Mouse (Mus musculus) midbrain, embryonic 15.5 days (tissue): Measurements from ENCODE around the gene Cdh13. TPM values are rescaled to one million over a fixed set of nuclear protein-coding genes. Genes with fewer than 3 reads are reported as not detected.
"Not testable (repeated sequence)": the region's sequence is repeated elsewhere in the genome, so short reads cannot be mapped to it uniquely, and the experiment has no call there.

Experiments
- ATAC-seq: fragments of 200-750 bp; cut with Nextera tagmentation; replicated peaks from 2 replicates; pipeline ENCODE4 v1.8.0; 2017; ENCODE audit warnings: moderate TSS enrichment
- H3K27ac ChIP-seq: fragments of 300-500 bp; sonication (generic); 2 replicates; pipeline ENCODE4 v1.5.1; 2015; ENCODE audit warnings: mild to moderate bottlenecking, inconsistent platforms
- H3K27me3 ChIP-seq: fragments of 300-500 bp; sonication (generic); replicated peaks from 2 replicates; pipeline ENCODE4 v1.6.1; 2015; ENCODE audit warnings: inconsistent platforms
- H3K36me3 ChIP-seq: fragments of 300-500 bp; sonication (generic); replicated peaks from 2 replicates; pipeline ENCODE4 v1.6.1; 2015; ENCODE audit warnings: inconsistent platforms
- H3K4me1 ChIP-seq: fragments of 300-500 bp; sonication (generic); 2 replicates; pipeline ENCODE4 v1.6.1; 2015; ENCODE audit warnings: inconsistent platforms
- H3K4me2 ChIP-seq: fragments of 300-500 bp; sonication (generic); 2 replicates; pipeline ENCODE4 v1.6.1; 2015; ENCODE audit warnings: inconsistent platforms, mild to moderate bottlenecking, moderate library complexity
- H3K4me3 ChIP-seq: fragments of 300-500 bp; sonication (generic); 2 replicates; pipeline ENCODE4 v1.5.1; 2015; ENCODE audit warnings: mild to moderate bottlenecking, inconsistent platforms
- H3K9ac ChIP-seq: fragments of 300-500 bp; sonication (generic); 2 replicates; pipeline ENCODE4 v1.6.1; 2015; ENCODE audit warnings: mild to moderate bottlenecking, inconsistent platforms
- H3K9me3 ChIP-seq: fragments of 300-500 bp; sonication (generic); 2 replicates; pipeline ENCODE4 v1.6.1; 2016; ENCODE audit warnings: inconsistent platforms
- WGBS: fragments of 180-500 bp; shearing (Covaris S2); methylation state at CpG from one replicate; pipeline ENCODE4 v1.1.7; 2015; ENCODE audit warnings: mixed read lengths; 5-methylcytosine and 5-hydroxymethylcytosine counted together
- polyA plus RNA-seq: library from polyadenylated mRNA; unstranded; fragments of >200 nt; fragmentation: Nextera tagmentation; extraction: Ambion mirVana; gene quantifications from 2 replicates; pipeline ENCODE4 v1.2.1, GENCODE M21; 2015

Cdh13 gene
- polyA plus RNA-seq, 1 experiment from 2014 or later: 110 TPM

GRCm38 (mm10) chr8:119281761-119282160 lies 998.2 kb downstream of the Cdh13 start:
- Histone ChIP-seq H3K36me3 (no peaks in the 10 kb centered on the region), H3K9me3 (no peaks in the 10 kb centered on the region), H3K4me1 (no peaks in the 10 kb centered on the region), H3K4me2 (no peak overlapping the region), H3K4me3 (no peak overlapping the region), H3K9ac (no peak overlapping the region), H3K27me3 (no peaks in the 10 kb centered on the region), H3K27ac (no peak overlapping the region)
- ATAC-seq: no peak
- 73% methylated on average over 2 of the region's 2 CpGs for WGBS

- H3K4me2 ChIP-seq: no peak overlapping the region
- H3K36me3 ChIP-seq: no peaks in the 10 kb centered on the region
- no peak for ATAC-seq
- no peaks in the 10 kb centered on the region for H3K9me3 ChIP-seq
- no peaks in the 10 kb centered on the region for H3K4me1 ChIP-seq
- 80% methylated on average over 9 of the region's 9 CpGs for WGBS
- no peak overlapping the region for H3K4me3 ChIP-seq
- H3K27ac ChIP-seq: no peak overlapping the region
- H3K27me3 ChIP-seq: no peaks in the 10 kb centered on the region
- H3K9ac ChIP-seq: no peak overlapping the region
These were observed 1001.0 kb downstream of the Cdh13 start for GRCm38 (mm10) chr8:119284516-119284915.

GRCm38 (mm10) chr8:119284920-119285319 lies 1001.4 kb downstream of the Cdh13 start:
- 69% methylated on average over 4 of the region's 4 CpGs for WGBS
- no peaks in the 10 kb centered on the region for H3K27me3 ChIP-seq
- H3K4me3 ChIP-seq: no peak overlapping the region
- H3K4me2 ChIP-seq: no peak overlapping the region
- H3K4me1 ChIP-seq: no peaks in the 10 kb centered on the region
- H3K9me3 ChIP-seq: no peaks in the 10 kb centered on the region
- no peaks in the 10 kb centered on the region for H3K36me3 ChIP-seq
- no peak overlapping the region for H3K27ac ChIP-seq
- no peak overlapping the region for H3K9ac ChIP-seq
- no peak for ATAC-seq

GRCm38 (mm10) chr8:119295477-119295876 lies 1011.9 kb downstream of the Cdh13 start:
- Histone ChIP-seq H3K4me3 (no peak overlapping the region), H3K27me3 (no peaks in the 10 kb centered on the region), H3K9me3 (no peaks in the 10 kb centered on the region), H3K36me3 (no peaks in the 10 kb centered on the region), H3K4me2 (no peak overlapping the region), H3K9ac (no peak overlapping the region), H3K4me1 (no peaks in the 10 kb centered on the region), H3K27ac (no peak overlapping the region)
- 84% methylated on average over 13 of the region's 13 CpGs for WGBS
- ATAC-seq: no peak

GRCm38 (mm10) chr8:119297752-119298151 lies 1014.2 kb downstream of the Cdh13 start:
- ATAC-seq, H3K9ac ChIP-seq, H3K27ac ChIP-seq, H3K9me3 ChIP-seq, H3K27me3 ChIP-seq, H3K4me2 ChIP-seq, H3K36me3 ChIP-seq, H3K4me1 ChIP-seq, H3K4me3 ChIP-seq: not testable (repeated sequence)
- WGBS: 32% methylated on average over 3 of the region's 3 CpGs

GRCm38 (mm10) chr8:119300335-119300734 lies 1016.8 kb downstream of the Cdh13 start:
- no peak for ATAC-seq
- Histone ChIP-seq H3K27me3 (no peaks in the 10 kb centered on the region), H3K9ac (no peak overlapping the region), H3K4me3 (no peak overlapping the region), H3K4me2 (no peak overlapping the region), H3K4me1 (no peaks in the 10 kb centered on the region), H3K27ac (no peak overlapping the region), H3K9me3 (no peaks in the 10 kb centered on the region), H3K36me3 (no peaks in the 10 kb centered on the region)
- WGBS: 91% methylated on average over 5 of the region's 5 CpGs

- no peak for ATAC-seq
- WGBS: 75% methylated on average over 8 of the region's 8 CpGs
These were observed 1020.7 kb downstream of the Cdh13 start for GRCm38 (mm10) chr8:119304196-119304595.

GRCm38 (mm10) chr8:119311412-119311811 lies 1027.9 kb downstream of the Cdh13 start:
- ATAC-seq: no peak
- 31% methylated on average over 3 of the region's 3 CpGs for WGBS

More at GRCm38 (mm10) chr8:119304196-119304595, 1020.7 kb downstream of the Cdh13 start:
- no peak overlapping the region for H3K4me3 ChIP-seq
- H3K4me1 ChIP-seq: no peaks in the 10 kb centered on the region
- H3K4me2 ChIP-seq: no peak overlapping the region
- H3K27ac ChIP-seq: no peak overlapping the region
- no peak overlapping the region for H3K9ac ChIP-seq
- no peaks in the 10 kb centered on the region for H3K27me3 ChIP-seq
- no peaks in the 10 kb centered on the region for H3K9me3 ChIP-seq
- H3K36me3 ChIP-seq: no peaks in the 10 kb centered on the region

GRCm38 (mm10) chr8:119323215-119323614 lies 1039.7 kb downstream of the Cdh13 start:
- H3K27me3 ChIP-seq: no peaks in the 10 kb centered on the region
- no peak overlapping the region for H3K9ac ChIP-seq
- peak overlapping the region; percentile 47; the same call in 1 of the 2 replicates for H3K27ac ChIP-seq
- no peak overlapping the region for H3K4me3 ChIP-seq
- H3K9me3 ChIP-seq: no peaks in the 10 kb centered on the region
- ATAC-seq: no peak
- H3K4me1 ChIP-seq: 0 out of 2 replicates have a peak, but pooled peaks cover 2% of the 10 kb centered on the region
- WGBS: 47% methylated on average over 6 of the region's 6 CpGs
- no peaks in the 10 kb centered on the region for H3K36me3 ChIP-seq
- no peak overlapping the region for H3K4me2 ChIP-seq

More at GRCm38 (mm10) chr8:119311412-119311811, 1027.9 kb downstream of the Cdh13 start:
- no peaks in the 10 kb centered on the region for H3K9me3 ChIP-seq
- H3K36me3 ChIP-seq: no peaks in the 10 kb centered on the region
- H3K27me3 ChIP-seq: no peaks in the 10 kb centered on the region
- no peak overlapping the region for H3K9ac ChIP-seq
- H3K4me1 ChIP-seq: no peaks in the 10 kb centered on the region
- no peak overlapping the region for H3K4me2 ChIP-seq
- H3K27ac ChIP-seq: no peak overlapping the region
- H3K4me3 ChIP-seq: no peak overlapping the region

GRCm38 (mm10) chr8:119339546-119339945 lies 1056.0 kb downstream of the Cdh13 start:
- Histone ChIP-seq H3K27me3 (no peaks in the 10 kb centered on the region), H3K9me3 (0 out of 2 replicates have a peak, but pooled peaks cover 3% of the 10 kb centered on the region), H3K4me3 (no peak overlapping the region), H3K36me3 (no peaks in the 10 kb centered on the region), H3K4me1 (no peaks in the 10 kb centered on the region), H3K27ac (no peak overlapping the region), H3K4me2 (no peak overlapping the region), H3K9ac (no peak overlapping the region)
- no peak for ATAC-seq
- WGBS: 80% methylated on average over 4 of the region's 4 CpGs

- H3K9me3 ChIP-seq: no peaks in the 10 kb centered on the region
- peak; percentile 19 for ATAC-seq
- peaks cover 8% of the 10 kb centered on the region for H3K4me1 ChIP-seq
- H3K4me2 ChIP-seq: peak overlapping the region; percentile 62
- H3K36me3 ChIP-seq: peaks cover 16% of the 10 kb centered on the region
- no peaks in the 10 kb centered on the region for H3K27me3 ChIP-seq
- H3K9ac ChIP-seq: no peak overlapping the region
- 0 out of 2 replicates have a peak overlapping the region, but pooled peaks have one; percentile 92 for H3K4me3 ChIP-seq
- 89% methylated on average over 3 of the region's 3 CpGs for WGBS
- H3K27ac ChIP-seq: peak overlapping the region; percentile 66
These were observed 1060.1 kb downstream of the Cdh13 start for GRCm38 (mm10) chr8:119343606-119344005.

- Histone ChIP-seq H3K27me3 (no peaks in the 10 kb centered on the region), H3K4me1 (peaks cover 8% of the 10 kb centered on the region), H3K36me3 (peaks cover 22% of the 10 kb centered on the region), H3K9me3 (no peaks in the 10 kb centered on the region), H3K27ac (peak within 1 kb of the TSS; percentile 80), H3K9ac (peak within 1 kb of the TSS; percentile 99), H3K4me2 (peak within 1 kb of the TSS; percentile 62), H3K4me3 (peak within 1 kb of the TSS; percentile 92)
- 1% methylated on average over 52 of the region's 52 CpGs for WGBS
- ATAC-seq: peak; percentile 99
These were observed 1060.8 kb downstream of the Cdh13 start, which contains the start of gene Hsbp1 for GRCm38 (mm10) chr8:119344190-119344856. Gene Hsbp1 (plus strand): TSS chr8:119344488.
